Mouse (Mus musculus): ENCODE measurements around the gene Cry2. TPM values are rescaled to one million over a fixed set of nuclear protein-coding genes. Genes with fewer than 3 reads are reported as not detected.

Gene Cry2
- polyA plus RNA-seq, 1 experiment from 2014 or later = 21.9 TPM

- H3K4me3 ChIP-seq (ENCODE audit: low read depth, low read length) = no peak overlapping the region
- ATAC-seq (ENCODE audit: low FRiP score) (no peak), DNase-seq (ENCODE audit: low spot score, missing footprints) (peak; percentile 44)
- H3K9me3 ChIP-seq (ENCODE audit: control insufficient read depth, low read length) = no peaks in the 10 kb centered on the region
- no peak overlapping the region for H3K4me2 ChIP-seq
- WGBS = 60% methylated on average over 3 of the region's 3 CpGs
- no peaks in the 10 kb centered on the region for H3K27me3 ChIP-seq (ENCODE audit: control insufficient read depth, insufficient read depth, low read length)
- H3K27ac ChIP-seq (ENCODE audit: low read depth, low read length) = no peak overlapping the region
- no peak overlapping the region for H3K9ac ChIP-seq (ENCODE audit: low read length)
- 0 out of 2 replicates have a peak, but pooled peaks cover 2% of the 10 kb centered on the region for H3K4me1 ChIP-seq (ENCODE audit: control insufficient read depth, insufficient read depth, low read length)
- H3K36me3 ChIP-seq (ENCODE audit: control insufficient read depth, insufficient read depth, low read length) = no peaks in the 10 kb centered on the region
Observed at GRCm38 (mm10) chr2:92438567-92438966, 4.7 kb upstream of the Cry2 start.

DNA sequence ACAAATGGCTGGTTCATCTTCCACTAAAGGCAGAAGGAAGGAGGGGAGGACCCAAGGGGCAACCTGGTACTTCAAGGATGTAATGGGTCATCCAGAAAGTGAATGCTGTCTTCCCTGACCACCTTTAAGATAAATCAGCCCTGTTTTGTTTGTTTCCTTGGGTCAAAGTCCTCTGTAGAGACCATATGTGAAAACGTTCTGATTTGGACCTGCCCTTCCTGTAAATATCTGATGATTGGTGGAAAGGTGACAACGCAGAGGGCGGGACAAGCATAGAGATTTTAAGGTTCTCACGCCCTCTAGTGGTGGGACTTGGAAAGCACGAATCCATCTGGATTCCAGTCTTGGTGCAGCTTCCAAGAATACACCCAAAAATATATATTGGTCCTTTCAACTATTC is 4.0 kb upstream of the Cry2 start:
- peaks cover 5% of the 10 kb centered on the region; the same call in 1 of the 2 replicates for H3K4me1 ChIP-seq (ENCODE audit: control insufficient read depth, insufficient read depth, low read length)
- ATAC-seq (ENCODE audit: low FRiP score) = no peak
- no peak overlapping the region for H3K27ac ChIP-seq (ENCODE audit: low read depth, low read length)
- no peak overlapping the region for H3K4me3 ChIP-seq (ENCODE audit: low read depth, low read length)
- H3K9ac ChIP-seq (ENCODE audit: low read length) = no peak overlapping the region
- H3K9me3 ChIP-seq (ENCODE audit: control insufficient read depth, low read length) = no peaks in the 10 kb centered on the region
- 0% methylated on average over 5 of the region's 5 CpGs for WGBS
- H3K27me3 ChIP-seq (ENCODE audit: control insufficient read depth, insufficient read depth, low read length) = no peaks in the 10 kb centered on the region
- no peaks in the 10 kb centered on the region for H3K36me3 ChIP-seq (ENCODE audit: control insufficient read depth, insufficient read depth, low read length)
- H3K4me2 ChIP-seq = no peak overlapping the region
- peak; percentile 99 for DNase-seq (ENCODE audit: low spot score, missing footprints)

- WGBS = 86% methylated on average over 4 of the region's 4 CpGs
- Histone ChIP-seq H3K4me2 (no peak overlapping the region), H3K27ac (ENCODE audit: low read depth, low read length) (no peak overlapping the region), H3K4me3 (ENCODE audit: low read depth, low read length) (no peak overlapping the region), H3K9ac (ENCODE audit: low read length) (no peak overlapping the region), H3K4me1 (ENCODE audit: control insufficient read depth, insufficient read depth, low read length) (peaks cover 10% of the 10 kb centered on the region), H3K36me3 (ENCODE audit: control insufficient read depth, insufficient read depth, low read length) (no peaks in the 10 kb centered on the region), H3K9me3 (ENCODE audit: control insufficient read depth, low read length) (no peaks in the 10 kb centered on the region), H3K27me3 (ENCODE audit: control insufficient read depth, insufficient read depth, low read length) (no peaks in the 10 kb centered on the region)
- DNase-seq (ENCODE audit: low spot score, missing footprints) (no peak), ATAC-seq (ENCODE audit: low FRiP score) (no peak)
Observed at GRCm38 (mm10) chr2:92437366-92437765, 3.5 kb upstream of the Cry2 start.

DNA sequence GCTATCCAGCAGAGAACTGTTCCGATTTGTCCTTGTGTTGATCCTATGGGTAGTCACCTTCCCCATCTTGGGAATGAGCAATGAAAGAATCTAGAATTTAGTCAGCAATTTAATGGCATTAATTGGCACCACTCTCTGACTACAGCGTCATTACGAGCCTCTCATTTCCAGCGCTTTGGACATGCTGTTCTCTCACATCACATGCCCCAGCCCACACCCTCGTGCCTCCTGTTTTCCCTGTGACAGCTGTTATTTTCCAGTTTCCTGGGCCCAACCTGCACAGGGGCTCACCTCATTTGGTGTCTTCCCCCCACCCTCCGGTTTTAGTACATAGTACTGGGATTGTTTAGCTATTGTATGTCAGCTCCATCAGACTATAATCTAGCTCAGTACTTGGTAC is 1.2 kb upstream of the Cry2 start:
- Histone ChIP-seq H3K9ac (ENCODE audit: low read length) (no peak overlapping the region), H3K4me1 (ENCODE audit: control insufficient read depth, insufficient read depth, low read length) (peaks cover 30% of the 10 kb centered on the region), H3K27ac (ENCODE audit: low read depth, low read length) (no peak overlapping the region), H3K36me3 (ENCODE audit: control insufficient read depth, insufficient read depth, low read length) (no peaks in the 10 kb centered on the region), H3K27me3 (ENCODE audit: control insufficient read depth, insufficient read depth, low read length) (no peaks in the 10 kb centered on the region), H3K4me3 (ENCODE audit: low read depth, low read length) (no peak overlapping the region), H3K4me2 (no peak overlapping the region), H3K9me3 (ENCODE audit: control insufficient read depth, low read length) (no peaks in the 10 kb centered on the region)
- DNase-seq (ENCODE audit: low spot score, missing footprints) = no peak
- WGBS = 71% methylated on average over 6 of the region's 6 CpGs
- no peak for ATAC-seq (ENCODE audit: low FRiP score)

DNA sequence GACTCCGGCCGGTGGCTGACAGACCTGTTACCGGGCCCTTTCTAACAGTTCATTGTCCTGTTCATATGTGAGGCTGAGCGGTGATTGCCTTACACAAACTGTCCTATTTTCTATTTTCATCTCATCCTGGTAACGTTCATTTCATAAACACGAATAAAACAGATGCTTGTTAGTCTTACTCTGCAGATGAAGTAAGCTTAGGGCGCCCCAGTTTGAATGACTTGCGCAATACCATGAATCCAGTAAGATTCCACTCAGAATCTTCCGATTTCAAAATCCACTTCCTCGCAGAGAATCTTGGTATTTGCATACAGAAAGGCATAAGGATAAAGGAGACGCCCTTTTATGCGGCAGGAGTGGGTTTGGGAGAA is 517 bp upstream of the Cry2 start:
- no peaks in the 10 kb centered on the region for H3K9me3 ChIP-seq (ENCODE audit: control insufficient read depth, low read length)
- no peaks in the 10 kb centered on the region for H3K36me3 ChIP-seq (ENCODE audit: control insufficient read depth, insufficient read depth, low read length)
- no peak for ATAC-seq (ENCODE audit: low FRiP score)
- DNase-seq (ENCODE audit: low spot score, missing footprints) = no peak
- no peaks in the 10 kb centered on the region for H3K27me3 ChIP-seq (ENCODE audit: control insufficient read depth, insufficient read depth, low read length)
- peak overlapping the region; percentile 84 for H3K4me2 ChIP-seq
- 9% methylated on average over 12 of the region's 12 CpGs for WGBS
- H3K4me3 ChIP-seq (ENCODE audit: low read depth, low read length) = peak overlapping the region; percentile 80
- peak overlapping the region; percentile 47 for H3K9ac ChIP-seq (ENCODE audit: low read length)
- no peak overlapping the region for H3K27ac ChIP-seq (ENCODE audit: low read depth, low read length)
- peaks cover 35% of the 10 kb centered on the region for H3K4me1 ChIP-seq (ENCODE audit: control insufficient read depth, insufficient read depth, low read length)

GRCm38 (mm10) chr2:92432299-92433295 is 1.2 kb downstream of the Cry2 start:
- ATAC-seq (ENCODE audit: low FRiP score) = no peak
- Histone ChIP-seq H3K4me3 (ENCODE audit: low read depth, low read length) (peak overlapping the region; percentile 80), H3K27ac (ENCODE audit: low read depth, low read length) (no peak overlapping the region), H3K27me3 (ENCODE audit: control insufficient read depth, insufficient read depth, low read length) (no peaks in the 10 kb centered on the region), H3K4me1 (ENCODE audit: control insufficient read depth, insufficient read depth, low read length) (peaks cover 41% of the 10 kb centered on the region), H3K36me3 (ENCODE audit: control insufficient read depth, insufficient read depth, low read length) (no peaks in the 10 kb centered on the region), H3K9me3 (ENCODE audit: control insufficient read depth, low read length) (no peaks in the 10 kb centered on the region), H3K9ac (ENCODE audit: low read length) (peak overlapping the region; percentile 83), H3K4me2 (peak overlapping the region; percentile 84)
- 37% methylated on average over 17 of the region's 17 CpGs for WGBS
- no peak for DNase-seq (ENCODE audit: low spot score, missing footprints)

GRCm38 (mm10) chr2:92431611-92432179 is 2.1 kb downstream of the Cry2 start:
- Histone ChIP-seq H3K27me3 (ENCODE audit: control insufficient read depth, insufficient read depth, low read length) (no peaks in the 10 kb centered on the region), H3K9me3 (ENCODE audit: control insufficient read depth, low read length) (no peaks in the 10 kb centered on the region), H3K36me3 (ENCODE audit: control insufficient read depth, insufficient read depth, low read length) (no peaks in the 10 kb centered on the region), H3K4me2 (peak overlapping the region; percentile 84), H3K9ac (ENCODE audit: low read length) (peak overlapping the region; percentile 83), H3K4me1 (ENCODE audit: control insufficient read depth, insufficient read depth, low read length) (peaks cover 42% of the 10 kb centered on the region), H3K27ac (ENCODE audit: low read depth, low read length) (peak overlapping the region; percentile 44; the same call in 1 of the 2 replicates), H3K4me3 (ENCODE audit: low read depth, low read length) (peak overlapping the region; percentile 80)
- DNase-seq (ENCODE audit: low spot score, missing footprints) (peak; percentile 89), ATAC-seq (ENCODE audit: low FRiP score) (no peak)
- WGBS = 25% methylated on average over 11 of the region's 11 CpGs

GRCm38 (mm10) chr2:92430723-92431541 is 2.9 kb downstream of the Cry2 start:
- Histone ChIP-seq H3K4me3 (ENCODE audit: low read depth, low read length) (peak overlapping the region; percentile 80), H3K4me1 (ENCODE audit: control insufficient read depth, insufficient read depth, low read length) (peaks cover 48% of the 10 kb centered on the region), H3K27ac (ENCODE audit: low read depth, low read length) (peak overlapping the region; percentile 44; the same call in 1 of the 2 replicates), H3K36me3 (ENCODE audit: control insufficient read depth, insufficient read depth, low read length) (no peaks in the 10 kb centered on the region), H3K9me3 (ENCODE audit: control insufficient read depth, low read length) (no peaks in the 10 kb centered on the region), H3K4me2 (peak overlapping the region; percentile 84), H3K9ac (ENCODE audit: low read length) (peak overlapping the region; percentile 83), H3K27me3 (ENCODE audit: control insufficient read depth, insufficient read depth, low read length) (no peaks in the 10 kb centered on the region)
- 55% methylated on average over 21 of the region's 21 CpGs for WGBS
- DNase-seq (ENCODE audit: low spot score, missing footprints) (peak; percentile 88), ATAC-seq (ENCODE audit: low FRiP score) (peak; percentile 34; the same call in 1 of the 2 replicates)
